Mouse (Mus musculus) adrenal gland, adult 8-10 months (tissue): ENCODE data around the gene Bysl. TPM values are rescaled to one million over a fixed set of nuclear protein-coding genes. Genes with fewer than 3 reads are reported as not detected.
"Not testable (repeated sequence)": the region's sequence is repeated elsewhere in the genome, so short reads cannot be mapped to it uniquely, and the experiment has no call there.

Source experiments
- DNase-seq: peaks from one replicate; pipeline ENCODE4 v3.0.0; 2022
- total RNA-seq, 4 experiments: library from RNA; stranded (reverse); gene quantifications; 2 replicates each; pipeline ENCODE4 v1.2.4; 2022

Bysl gene
- 10 to 100 TPM; 17.0 to 18.6 (median 17.9) TPM for total RNA-seq

DNA sequence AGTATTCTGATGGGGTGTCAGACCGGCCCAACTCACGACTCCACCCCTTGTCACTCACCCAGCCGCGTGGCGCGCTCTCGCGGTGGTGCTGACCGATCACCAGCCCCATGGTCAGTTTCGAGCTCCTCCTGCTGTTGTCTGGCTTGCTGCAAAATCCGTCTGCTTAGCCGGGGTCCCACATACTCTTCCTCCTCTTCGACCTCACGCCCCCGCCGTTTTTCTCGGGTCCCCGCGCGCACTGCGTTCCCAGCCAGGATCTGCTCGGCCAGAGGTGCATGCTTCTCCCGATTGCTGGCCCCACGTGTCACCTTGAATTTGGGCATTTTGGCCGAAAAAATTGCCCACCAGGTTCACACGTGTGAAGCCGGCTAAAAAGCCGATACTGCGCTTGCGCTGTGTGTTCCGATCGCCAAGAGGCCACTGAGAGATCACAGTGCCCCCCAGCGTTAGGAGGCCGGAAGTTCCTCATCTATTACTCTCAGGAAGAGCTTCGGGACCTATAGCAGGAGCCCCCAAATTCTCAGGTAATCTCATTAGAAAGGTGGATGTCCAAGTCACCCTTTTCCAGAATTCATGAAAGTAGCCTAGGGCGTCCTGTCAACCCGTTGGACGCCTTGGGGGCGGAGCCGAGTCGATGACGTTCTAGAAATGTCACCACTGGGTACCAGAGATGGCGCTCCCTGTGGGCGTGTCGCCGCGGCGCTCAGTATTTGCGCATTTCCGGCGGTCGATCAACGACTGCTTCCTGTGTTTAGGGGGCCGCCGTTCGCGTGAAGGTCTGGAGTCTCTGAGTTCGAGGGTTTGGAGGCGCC, at the start of gene Bysl, which contains the start of the genes Med20 and Gm20517:
Gene Bysl, minus strand, starts transcription at position 644 of the 812 bp plus-strand sequence.
Gene Med20, plus strand, starts transcription at position 734 of the 812 bp plus-strand sequence.
Gene Gm20517, plus strand, starts transcription at position 741 of the 812 bp plus-strand sequence.
- DNase-seq, result peak; percentile 94

DNA sequence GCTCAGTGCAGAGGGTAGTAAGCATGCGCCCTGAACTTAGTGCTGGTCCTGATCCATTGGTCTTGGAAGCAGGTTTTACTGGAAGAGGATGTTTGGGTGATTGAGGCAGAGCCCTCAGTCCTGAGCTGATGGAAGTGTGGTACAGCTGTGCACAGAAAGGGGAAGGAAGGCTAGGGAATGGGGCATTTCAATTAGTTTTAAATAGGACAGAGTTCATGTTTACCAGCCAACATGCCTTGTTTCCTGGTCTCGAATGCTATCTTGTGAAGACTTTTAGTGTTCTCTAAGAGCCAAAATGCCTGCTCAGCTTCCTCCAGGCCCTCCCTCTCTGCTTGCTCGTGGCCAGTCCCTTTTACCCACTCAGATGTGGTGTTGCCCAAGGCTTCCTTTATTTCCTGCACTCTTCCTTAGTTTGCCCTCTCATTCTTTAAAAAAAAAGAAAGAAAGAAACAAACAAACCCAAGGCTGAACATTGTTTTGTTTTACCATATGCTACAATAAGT, 47.5 kb upstream of the Bysl start:
- DNase-seq, result no peak

DNA sequence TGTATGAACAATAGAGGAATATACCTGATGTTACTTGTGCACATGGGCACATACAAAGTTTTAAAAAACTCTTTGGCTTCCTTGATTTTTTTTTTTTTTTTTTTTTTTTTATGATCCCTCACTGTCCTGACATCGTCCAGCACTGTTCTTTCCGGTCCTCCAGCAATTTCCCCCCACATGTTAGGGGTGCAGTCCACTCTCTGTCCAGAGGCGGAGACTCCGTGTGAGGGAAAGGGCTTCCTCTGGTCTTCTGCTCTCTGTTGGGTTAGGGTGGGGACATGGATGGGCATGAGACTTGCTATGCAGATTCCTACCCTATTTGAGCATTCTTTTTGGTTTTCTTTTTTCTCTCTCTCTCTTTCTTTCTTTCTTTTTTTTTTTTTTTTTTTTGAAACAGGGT, 46.6 kb upstream of the Bysl start:
- DNase-seq, result no peak

DNA sequence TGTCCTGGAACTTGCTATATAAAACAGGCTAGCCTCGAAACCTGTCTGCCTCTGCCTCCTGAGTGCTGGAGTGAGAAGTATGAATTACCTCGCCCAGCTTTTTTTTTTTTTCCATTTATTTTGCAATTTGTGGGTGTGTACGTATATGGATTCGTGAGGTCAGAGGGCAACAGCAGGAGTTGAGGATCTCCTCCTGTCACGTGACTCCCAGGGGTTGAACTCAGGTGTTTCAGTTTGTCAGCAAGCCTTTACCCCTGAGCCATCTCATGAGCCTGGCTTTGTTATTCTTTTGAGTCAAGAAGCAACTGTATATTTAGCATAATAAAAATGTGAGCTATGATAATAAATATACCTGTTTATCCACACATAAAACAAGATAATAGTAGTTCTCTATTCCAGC, 44.4 kb upstream of the Bysl start:
- no peak for DNase-seq

DNA sequence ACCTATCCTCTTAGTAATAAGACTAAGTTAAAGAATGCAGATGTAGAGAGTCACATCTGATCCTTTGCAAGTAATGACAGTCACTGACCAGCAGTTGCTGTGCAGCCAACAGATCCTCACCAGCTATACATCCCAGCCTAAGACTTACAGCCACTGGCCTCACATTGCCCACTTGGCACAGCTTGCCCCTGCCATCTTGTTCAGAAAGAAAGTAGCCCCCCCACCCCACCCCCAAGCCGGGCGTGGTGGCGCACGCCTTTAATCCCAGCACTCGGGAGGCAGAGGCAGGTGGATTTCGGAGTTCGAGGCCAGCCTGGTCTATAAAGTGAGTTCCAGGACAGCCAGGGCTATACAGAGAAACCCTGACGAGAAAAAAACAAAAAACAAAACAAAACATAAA, 43.1 kb upstream of the Bysl start:
- not testable (repeated sequence) for DNase-seq

DNA sequence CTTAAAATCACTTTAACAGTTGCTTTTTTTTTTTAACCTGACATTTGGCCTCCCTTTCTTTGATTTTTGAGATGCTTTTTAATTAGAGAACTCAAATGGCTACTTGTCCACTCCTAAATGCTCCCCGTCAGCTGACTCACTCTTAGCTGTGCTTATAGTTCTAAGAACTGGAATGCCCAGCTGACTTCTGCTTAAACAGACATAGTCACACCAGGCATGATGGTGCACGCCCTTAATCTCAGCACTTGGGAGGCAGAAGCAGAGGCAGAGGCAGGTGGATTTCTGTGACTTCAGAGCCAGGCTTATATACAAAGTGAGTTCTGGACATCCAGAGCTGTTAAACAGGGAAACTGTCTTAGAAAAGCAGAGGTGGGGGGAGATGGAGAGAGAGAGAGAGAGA, 40.7 kb upstream of the Bysl start:
- no peak for DNase-seq

DNA sequence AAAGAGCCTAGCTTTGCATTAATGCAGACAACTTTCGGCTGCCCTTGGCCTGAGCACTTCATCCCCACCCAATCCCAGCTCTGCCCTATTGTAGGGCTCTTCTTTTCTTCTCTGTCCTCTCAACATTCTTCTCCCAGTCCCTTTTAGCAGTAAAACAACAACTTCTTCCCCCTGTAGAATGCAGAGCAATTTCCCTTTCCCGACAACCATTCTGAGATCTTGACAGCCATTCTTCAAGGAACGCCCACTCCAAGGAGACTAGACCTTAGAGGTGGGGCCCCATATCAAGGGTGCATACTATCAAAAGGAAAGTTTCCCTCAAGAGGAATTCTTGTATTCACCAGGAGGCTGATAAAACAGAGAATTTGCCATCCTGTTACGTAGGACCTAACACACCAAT, 37.7 kb upstream of the Bysl start:
- no peak for DNase-seq

DNA sequence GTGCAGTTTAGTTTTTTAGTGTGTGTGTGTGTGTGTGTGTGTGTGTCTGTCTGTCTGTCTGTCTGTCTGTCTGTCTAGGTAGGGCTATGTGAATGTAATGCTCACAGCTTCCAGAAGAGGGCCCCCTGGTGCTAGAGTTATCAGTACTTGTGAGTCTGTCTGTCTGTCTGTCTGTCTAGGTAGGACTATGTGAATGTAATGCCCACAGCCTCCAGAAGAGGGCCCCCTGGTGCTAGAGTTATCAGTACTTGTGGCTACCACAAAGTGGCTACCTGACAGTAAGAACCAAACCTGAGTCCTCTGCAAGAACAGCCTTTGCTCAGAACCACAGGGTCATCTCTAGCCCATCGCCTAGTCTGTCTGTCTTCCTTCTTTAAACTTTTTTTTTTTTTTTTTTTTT, 35.4 kb upstream of the Bysl start:
- DNase-seq, result peak; percentile 32

DNA sequence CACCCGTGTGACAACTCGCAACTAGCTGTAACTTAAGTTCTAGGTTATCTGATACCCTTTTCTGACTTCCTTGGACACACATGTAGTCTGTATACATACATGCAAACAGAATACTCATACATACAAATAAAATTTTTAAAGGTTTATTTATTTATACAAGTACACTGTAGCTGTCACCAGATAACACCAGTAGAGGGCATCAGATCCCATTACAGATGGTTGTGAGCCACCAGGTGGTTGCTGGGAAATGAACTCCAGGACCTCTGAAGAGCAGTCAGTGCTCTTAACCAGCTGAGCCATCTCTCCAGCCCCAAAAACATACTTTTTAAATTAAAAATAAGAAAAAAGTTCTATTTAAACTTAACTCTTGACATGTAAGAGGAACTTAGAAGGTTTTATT, 31.7 kb upstream of the Bysl start:
- DNase-seq, result no peak

DNA sequence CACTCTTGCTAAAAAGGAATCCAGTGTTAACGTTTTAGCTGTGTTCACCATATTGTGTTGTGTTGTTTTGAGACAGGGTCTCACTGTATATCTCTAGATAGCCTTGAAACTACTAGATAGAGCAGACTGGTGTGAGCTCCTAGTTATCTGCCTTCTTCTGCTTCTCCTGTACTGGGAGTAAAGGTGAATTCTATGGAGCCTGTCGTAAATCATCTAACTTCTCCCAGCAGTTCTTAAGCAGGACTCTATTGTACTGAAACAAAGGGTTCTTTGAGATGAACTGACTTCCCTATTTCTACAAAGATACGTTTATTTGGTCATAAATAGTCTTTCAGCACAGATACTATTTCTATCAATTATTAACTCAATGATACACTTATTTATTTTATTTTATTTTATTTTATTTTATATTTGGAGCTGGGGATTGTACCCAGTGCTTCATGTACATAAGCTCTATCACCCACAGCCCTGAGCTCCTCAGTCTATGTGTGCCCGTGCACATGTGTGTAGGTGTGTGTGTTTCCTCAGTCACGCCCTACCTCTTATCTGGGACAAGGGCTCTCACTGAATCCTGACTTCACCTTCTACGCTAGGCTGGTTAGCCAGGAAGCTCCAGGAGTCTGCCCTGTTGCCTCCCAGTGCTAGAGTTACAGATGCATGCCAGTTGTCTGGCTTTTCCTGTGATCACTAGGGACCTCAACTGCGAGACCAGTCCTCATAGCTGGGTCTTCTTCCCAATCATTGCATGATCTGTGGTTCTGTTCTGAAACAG, 22.9 kb upstream of the Bysl start:
- DNase-seq, result no peak

DNA sequence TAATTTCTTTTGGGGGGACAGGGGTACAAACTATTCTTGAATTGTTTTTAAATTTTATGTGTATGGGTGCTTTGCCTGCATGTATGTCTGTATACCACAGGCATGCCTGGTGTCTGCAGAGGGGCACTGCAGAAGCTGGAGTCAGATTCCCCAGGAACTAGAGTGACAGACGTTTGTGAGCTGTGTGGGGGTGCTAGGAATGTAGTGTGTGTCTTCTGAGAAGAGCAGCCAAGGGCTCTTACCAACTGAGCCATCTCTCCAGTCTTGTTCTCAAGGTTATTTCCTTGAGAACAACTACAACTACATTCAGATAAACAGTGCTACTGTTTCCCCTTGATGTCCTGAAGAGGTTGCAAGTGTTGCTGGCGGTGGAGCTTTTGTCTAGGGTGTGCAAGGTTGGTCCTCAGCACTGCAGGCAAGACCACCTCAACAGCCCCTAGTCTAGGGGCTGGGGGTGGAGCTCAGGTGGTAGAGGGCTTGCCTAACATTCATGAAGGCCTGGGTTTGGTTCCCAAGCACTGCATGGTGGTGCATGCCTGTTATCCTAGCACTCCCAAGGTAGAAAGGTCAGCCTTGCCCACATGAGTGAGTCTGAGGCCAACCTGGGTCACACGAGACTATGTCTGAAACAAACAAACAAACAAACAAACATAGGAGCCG, 21.0 kb upstream of the Bysl start:
- no peak for DNase-seq

DNA sequence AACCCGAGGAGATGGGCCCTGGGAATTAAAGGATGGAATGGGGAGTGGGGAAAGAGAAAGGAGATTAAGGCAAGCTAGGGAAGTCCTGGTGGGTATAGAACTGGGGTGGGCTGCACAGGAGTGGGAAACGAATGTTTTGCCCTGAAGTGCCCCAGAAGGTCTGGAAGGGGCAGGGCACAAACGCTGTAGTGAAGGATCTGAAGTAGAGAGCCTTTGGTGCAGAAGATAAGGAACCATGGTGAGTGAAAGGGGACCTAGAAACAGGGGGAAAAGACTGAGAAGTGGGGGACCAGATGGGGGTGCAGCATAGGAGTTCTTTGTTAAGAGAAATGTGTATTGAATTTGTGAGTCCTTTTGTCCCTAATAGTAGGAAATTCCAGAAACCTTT, 19.4 kb upstream of the Bysl start, which contains the start of gene Usp49:
Gene Usp49, plus strand, starts transcription at position 13 of the 388 bp plus-strand sequence.
- no peak for DNase-seq

DNA sequence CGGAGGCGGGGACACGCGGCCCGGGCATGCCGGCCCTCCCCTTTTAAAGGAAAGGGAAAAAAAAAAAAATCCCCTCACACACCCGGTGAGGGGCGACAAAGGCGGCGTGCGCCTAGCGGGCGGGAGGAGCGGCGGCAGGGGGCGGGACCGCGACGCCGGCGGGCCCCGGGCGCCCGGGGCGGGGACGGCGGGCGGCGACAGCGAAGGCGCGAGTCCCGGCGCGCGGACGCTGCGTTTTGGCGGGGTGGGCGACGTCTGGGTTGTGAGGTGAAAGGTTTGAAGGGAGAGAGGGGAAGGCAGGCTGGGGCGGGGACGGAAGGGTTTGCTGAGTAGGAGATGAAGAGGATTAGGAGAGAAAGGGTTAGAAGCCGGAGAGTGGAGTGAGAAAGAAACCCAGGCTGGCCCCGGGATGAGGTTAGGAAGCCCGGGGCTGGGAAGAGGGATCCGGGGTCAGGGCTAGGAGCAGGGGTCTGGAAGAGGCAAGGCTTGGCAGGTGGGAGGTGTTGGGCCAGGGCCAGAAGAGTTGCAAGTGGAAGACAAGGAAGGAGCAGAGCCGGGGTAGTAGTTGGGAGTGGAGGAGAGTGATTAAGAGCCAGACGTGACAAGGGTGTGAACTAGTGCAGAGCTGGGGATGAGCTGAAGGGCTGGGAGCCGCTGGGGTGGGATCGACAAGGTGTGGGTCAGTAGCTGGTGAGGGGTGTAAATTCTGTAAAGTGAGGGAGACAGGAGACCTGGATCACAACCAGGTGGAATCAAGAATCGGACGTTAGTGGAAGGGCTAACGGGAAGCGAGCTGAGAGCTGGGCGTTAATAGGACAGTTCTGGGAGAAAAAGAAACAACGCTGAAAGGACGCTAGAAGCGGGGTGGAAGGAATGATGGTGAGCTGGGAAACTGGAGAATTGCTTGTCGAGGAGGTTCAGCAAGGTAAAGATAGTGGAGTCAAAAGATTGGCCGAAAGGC, 18.7 kb upstream of the Bysl start:
- DNase-seq, result peak; percentile 50

DNA sequence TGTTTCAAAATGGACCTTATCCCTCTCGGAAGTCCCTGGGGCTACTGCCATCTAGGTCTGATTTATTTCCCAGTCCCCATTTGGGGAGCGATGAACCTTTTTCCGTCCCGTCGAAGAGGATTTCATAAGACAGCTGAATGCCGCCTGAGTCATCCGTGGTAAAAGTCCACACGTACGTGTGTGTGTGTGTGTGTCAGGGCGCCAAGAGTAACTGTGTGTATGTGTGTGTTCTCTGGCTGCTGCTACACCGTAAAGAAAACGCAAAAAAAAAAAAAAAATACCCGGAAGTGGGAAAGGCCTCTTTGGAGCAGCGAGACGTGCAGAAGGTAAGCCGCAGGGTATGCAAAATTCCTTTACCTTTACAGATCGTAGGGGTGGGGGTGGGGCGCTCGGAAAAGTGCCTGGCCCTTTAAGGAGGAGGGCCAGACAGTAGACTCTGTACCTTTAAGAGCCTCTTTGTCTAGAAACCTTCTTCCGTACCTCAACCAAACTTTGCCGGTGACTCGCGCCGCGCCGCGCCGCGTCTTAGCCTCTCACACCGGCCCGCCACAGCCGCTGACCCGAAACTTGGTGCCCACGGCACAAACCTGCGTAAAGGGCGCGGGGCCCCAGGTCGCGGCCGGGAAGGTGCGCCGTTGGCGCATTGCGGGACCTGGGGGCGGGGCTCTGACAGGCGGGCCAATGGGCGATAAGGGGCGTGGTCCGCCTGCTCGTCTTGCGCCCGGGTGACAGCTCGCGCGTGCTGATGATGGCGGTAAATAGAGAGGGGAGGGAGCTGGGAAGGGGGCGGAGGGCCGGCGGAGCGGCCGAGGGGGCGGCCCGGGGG, 17.8 kb upstream of the Bysl start:
- DNase-seq, result peak; percentile 90

DNA sequence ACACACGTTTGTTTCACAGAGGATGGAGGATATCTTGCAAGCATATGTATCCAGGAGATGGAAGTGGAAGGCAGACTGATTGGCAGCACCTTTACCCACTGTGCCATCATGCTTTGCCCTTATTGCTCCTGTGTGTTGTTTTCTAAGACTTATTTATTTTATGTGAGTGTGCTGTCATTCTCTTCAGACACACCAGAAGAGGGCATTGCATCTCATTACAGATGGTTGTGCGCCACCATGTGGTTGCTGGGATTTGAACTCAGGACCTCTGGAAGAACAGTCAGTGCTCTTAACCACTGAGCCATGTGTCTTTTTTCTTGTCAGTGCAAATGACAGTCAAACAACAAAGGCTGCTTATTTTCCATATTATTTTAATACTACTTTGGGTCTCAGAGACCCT, 16.5 kb upstream of the Bysl start:
- no peak for DNase-seq

DNA sequence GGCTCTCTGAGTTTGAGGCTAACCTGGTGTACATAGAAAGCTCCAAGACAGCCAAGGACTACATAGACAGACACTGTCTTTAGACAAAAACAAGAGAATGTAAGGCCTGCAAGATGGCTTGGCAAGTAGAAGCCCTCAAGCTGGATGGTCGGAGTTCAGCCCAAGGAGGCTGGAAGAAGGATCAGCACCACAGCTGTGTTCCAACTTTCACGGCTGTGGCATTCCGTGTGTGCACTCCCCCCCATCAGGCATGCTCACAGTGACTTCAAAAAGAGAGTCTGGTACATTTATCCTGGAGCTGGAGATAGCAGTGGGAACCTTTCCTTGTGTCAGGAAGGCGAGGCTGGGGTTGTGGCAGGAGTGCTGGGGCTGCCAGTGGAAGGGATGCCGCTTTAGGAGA, 14.7 kb upstream of the Bysl start:
- no peak for DNase-seq

DNA sequence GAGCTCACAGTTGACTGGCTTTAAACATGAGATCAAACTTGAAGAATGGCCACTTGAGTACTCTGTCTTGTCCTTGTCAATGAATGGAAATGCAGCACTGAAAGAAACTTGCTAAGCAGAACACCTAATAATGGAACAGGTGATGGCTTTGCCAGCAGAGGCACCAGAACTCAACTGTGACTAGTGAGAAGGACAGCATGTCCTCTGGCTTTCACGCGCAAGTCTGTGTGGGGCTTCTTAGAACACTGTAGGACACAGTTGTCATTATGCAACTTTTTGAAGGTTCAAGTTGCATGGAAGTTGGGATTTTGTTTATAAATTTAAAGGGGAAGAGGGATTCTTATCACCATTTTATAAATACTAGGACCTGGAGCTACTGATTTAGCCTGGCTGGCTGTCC, 13.8 kb upstream of the Bysl start:
- no peak for DNase-seq

DNA sequence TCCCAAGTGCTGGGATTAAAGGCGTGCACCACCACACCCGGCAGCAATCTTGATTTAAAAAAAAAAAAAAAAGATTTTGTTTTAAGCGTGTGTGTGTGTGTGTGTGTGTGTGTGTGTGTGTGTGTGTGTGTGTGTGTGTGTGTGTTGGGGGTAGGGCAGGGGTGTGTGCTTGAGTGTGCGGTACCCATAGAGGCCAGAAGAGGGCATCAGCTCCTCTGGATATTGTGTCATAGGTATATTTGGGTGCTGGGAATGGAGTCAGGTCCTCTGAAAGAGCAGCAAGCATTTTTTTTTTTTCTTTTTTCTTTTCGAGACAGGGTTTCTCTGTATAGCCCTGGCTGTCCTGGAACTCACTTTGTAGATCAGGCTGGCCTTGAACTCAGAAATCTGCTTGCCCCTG, 13.3 kb upstream of the Bysl start:
- DNase-seq, result not testable (repeated sequence)

DNA sequence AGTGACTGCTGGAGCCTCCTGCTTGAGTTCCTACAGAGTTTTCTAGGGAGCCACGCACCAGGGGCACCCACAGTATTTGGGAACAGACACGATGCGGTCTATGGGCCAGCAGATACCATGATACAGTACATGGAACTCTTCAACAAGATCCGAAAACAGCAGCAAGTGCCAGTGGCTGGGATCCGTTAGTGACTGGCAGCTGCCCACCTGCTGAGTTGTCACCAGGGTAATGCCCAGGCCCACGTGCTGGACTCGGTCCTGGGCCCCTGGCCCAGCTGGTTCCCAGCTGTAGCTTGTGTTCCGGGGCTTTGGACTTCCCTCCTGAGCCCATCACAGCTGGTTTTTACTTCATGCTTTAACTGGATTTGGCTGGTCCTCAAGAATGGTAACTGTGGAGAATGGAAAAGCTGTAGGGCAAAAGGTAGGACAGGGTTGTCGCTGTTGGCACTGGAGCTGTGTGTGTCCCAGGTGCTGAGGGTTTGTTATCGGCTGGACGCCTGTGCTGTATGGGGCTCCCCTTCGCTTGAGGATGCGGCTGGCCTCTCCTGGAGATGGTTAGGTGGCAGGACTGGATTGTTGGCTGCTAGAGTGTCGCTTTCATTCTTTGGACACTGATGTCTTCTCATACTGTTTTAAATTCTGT, 11.7 kb upstream of the Bysl start:
- DNase-seq, result no peak
